Mouse (Mus musculus): ENCODE data around the gene Tiam1. TPM values are rescaled to one million over a fixed set of nuclear protein-coding genes. Genes with fewer than 3 reads are reported as not detected.

Gene Tiam1
- polyA plus RNA-seq, 1 experiment from 2014 or later = 4.2 TPM

DNA sequence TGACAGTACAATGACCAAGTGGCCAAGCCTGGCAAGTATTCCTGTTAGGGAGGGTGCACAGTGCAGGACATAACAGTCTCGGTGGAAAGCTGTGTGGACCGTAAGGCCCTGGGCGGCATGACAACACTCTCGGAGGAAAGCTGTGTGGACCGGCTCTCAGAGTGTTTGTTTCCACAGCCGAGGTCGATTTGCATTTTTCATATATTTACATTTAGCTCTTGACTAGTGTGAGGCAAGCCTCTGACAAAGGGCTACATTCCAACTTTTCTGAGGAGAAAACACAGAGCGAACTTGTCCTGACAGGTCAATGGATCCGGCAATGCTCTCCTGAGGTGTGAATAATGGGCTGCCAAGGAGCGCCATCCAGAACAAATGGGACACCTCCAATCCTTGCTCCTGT lies 209.0 kb downstream of the Tiam1 start:
- Histone ChIP-seq H3K27ac (replicated peaks) (no peak overlapping the region), H3K36me3 (replicated peaks) (no peaks in the 10 kb centered on the region), H3K27me3 (no peaks in the 10 kb centered on the region), H3K4me1 (replicated peaks) (no peaks in the 10 kb centered on the region), H3K9me3 (replicated peaks) (no peaks in the 10 kb centered on the region), H3K9ac (no peak overlapping the region), H3K4me3 (replicated peaks) (no peak overlapping the region), H3K4me2 (no peak overlapping the region)
- ATAC-seq (ENCODE audit: insufficient read depth) = no peak
- 82% methylated on average over 10 of the region's 10 CpGs for WGBS (ENCODE audit: insufficient replicate concordance)

DNA sequence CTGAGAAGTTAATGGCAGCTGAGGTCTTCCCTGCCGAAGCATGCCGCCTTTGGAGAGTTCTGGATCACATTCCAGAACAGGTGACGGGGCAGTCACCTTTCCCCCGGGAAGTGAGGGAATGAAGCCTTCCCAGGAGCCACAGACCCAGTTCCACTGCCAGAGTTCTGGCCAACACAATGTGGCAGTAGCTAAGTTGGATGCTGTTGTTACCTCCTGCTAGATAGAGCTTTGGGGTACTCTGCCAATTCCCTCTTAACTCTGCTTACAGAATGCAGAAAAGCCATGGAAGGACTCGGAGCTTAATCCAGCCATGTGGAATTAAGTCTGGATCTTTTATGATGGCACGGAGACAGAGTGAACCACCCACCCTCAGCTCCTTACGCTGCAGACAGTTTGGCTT lies 209.6 kb downstream of the Tiam1 start:
- 75% methylated on average over 7 of the region's 7 CpGs for WGBS (ENCODE audit: insufficient replicate concordance)
- H3K4me2 ChIP-seq = no peak overlapping the region
- H3K36me3 ChIP-seq (replicated peaks) = no peaks in the 10 kb centered on the region
- no peak overlapping the region for H3K9ac ChIP-seq
- no peak for ATAC-seq (ENCODE audit: insufficient read depth)
- no peak overlapping the region for H3K4me3 ChIP-seq (replicated peaks)
- H3K4me1 ChIP-seq (replicated peaks) = no peaks in the 10 kb centered on the region
- H3K27me3 ChIP-seq = no peaks in the 10 kb centered on the region
- no peak overlapping the region for H3K27ac ChIP-seq (replicated peaks)
- H3K9me3 ChIP-seq (replicated peaks) = no peaks in the 10 kb centered on the region

DNA sequence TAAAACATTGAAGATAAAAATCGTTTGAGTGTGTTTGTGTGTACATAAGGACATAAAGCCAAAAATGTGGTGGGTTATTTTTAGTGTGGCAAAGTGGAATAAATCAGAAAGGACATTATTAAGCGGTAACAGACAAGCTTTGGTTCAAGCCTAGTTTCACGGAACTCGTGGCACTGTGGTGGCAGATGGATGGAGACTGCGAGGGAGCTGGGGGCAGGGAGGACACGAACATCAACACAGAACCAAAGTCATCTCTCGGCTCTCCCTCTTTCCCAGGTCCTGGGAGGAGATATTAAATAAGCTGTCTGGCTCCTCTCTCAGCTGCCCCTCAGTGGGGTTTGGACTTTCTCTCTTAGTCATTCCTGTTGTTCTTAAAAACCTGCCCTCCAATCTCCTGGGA lies 215.0 kb downstream of the Tiam1 start:
- no peaks in the 10 kb centered on the region for H3K27me3 ChIP-seq
- no peaks in the 10 kb centered on the region for H3K9me3 ChIP-seq (replicated peaks)
- H3K4me3 ChIP-seq (replicated peaks) = no peak overlapping the region
- ATAC-seq (ENCODE audit: insufficient read depth) = no peak
- H3K4me2 ChIP-seq = no peak overlapping the region
- 61% methylated on average over 7 of the region's 7 CpGs for WGBS (ENCODE audit: insufficient replicate concordance)
- H3K4me1 ChIP-seq (replicated peaks) = no peaks in the 10 kb centered on the region
- H3K36me3 ChIP-seq (replicated peaks) = no peaks in the 10 kb centered on the region
- no peak overlapping the region for H3K9ac ChIP-seq
- no peak overlapping the region for H3K27ac ChIP-seq (replicated peaks)

DNA sequence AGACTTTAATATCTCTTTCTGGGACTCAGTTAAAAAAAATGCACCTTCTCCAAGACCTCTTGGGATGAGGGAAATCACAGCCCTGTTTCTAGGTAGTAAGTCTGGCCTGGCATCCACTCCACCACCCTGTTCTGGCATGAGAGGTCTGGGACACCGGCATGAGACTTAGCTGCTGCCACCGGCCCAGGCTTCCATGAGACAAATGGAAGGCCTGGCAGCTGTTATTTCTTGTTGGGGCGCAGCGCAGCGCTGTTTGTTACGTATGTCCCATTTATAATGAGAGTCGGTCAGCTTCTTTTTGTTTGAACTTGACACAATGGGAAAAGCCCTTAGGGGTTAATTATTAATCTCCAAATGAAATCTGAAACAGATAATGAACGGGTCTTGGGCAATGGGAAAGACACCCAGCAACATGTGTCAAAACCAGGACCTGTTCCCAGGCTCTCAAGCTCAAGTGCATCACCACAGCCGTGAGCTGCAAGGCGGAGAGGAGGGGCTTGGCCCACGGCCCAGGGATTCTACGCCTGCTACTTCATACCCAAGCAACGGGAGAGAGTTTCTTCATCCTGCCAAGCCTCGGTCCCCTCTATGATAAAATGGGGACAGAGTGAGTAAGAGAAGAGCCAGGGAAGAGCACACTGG lies 219.2 kb downstream of the Tiam1 start:
- Histone ChIP-seq H3K4me1 (replicated peaks) (no peaks in the 10 kb centered on the region), H3K27ac (replicated peaks) (no peak overlapping the region), H3K27me3 (no peaks in the 10 kb centered on the region), H3K36me3 (replicated peaks) (no peaks in the 10 kb centered on the region), H3K9me3 (replicated peaks) (no peaks in the 10 kb centered on the region), H3K4me2 (no peak overlapping the region), H3K4me3 (replicated peaks) (no peak overlapping the region), H3K9ac (no peak overlapping the region)
- no peak for ATAC-seq (ENCODE audit: insufficient read depth)
- WGBS (ENCODE audit: insufficient replicate concordance) = 60% methylated on average over 14 of the region's 14 CpGs

DNA sequence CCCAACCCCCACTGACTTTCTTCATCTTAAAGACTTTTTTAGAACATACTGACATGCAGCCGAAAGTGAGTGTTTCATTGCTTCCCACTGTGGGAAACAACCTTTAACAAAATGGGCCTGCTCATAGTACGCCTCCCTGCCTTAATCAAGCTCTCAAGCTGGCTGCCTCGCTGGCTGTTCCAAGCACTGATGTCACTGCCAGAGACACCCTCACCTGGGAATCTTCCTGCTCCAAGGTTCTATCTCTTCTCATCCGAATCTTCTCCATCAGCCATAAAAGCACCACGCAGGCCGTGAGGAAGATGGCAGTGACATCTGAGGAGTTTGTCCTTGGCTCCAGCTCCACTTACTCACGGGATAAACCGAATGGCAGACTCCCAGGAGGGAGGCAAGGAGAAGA lies 220.3 kb downstream of the Tiam1 start:
- no peak overlapping the region for H3K4me2 ChIP-seq
- H3K4me1 ChIP-seq (replicated peaks) = no peaks in the 10 kb centered on the region
- no peaks in the 10 kb centered on the region for H3K27me3 ChIP-seq
- H3K9ac ChIP-seq = no peak overlapping the region
- no peak overlapping the region for H3K27ac ChIP-seq (replicated peaks)
- H3K9me3 ChIP-seq (replicated peaks) = no peaks in the 10 kb centered on the region
- H3K36me3 ChIP-seq (replicated peaks) = no peaks in the 10 kb centered on the region
- ATAC-seq (ENCODE audit: insufficient read depth) = no peak
- no peak overlapping the region for H3K4me3 ChIP-seq (replicated peaks)
- 74% methylated on average over 8 of the region's 8 CpGs for WGBS (ENCODE audit: insufficient replicate concordance)

DNA sequence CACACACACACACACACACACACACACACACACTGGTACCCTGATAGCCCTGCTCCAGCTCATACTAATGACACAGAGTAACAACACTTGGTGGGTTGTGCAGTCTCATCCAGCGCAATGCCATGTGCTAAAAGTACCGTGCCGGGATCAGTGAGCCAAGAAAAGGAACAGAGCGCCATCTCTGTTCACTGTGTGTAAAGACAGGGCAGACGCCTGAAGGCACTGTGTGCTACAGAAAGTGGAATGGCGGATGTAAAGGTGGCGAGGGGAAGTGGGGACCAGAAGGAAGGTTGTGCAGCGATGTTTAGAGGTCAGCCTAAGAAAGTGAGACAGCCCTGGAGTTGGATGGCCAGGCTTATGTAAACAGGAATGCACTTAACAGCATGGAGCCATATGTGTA lies 221.1 kb downstream of the Tiam1 start:
- Histone ChIP-seq H3K9ac (no peak overlapping the region), H3K4me3 (replicated peaks) (no peak overlapping the region), H3K4me1 (replicated peaks) (no peaks in the 10 kb centered on the region), H3K9me3 (replicated peaks) (no peaks in the 10 kb centered on the region), H3K36me3 (replicated peaks) (no peaks in the 10 kb centered on the region), H3K4me2 (no peak overlapping the region), H3K27ac (replicated peaks) (no peak overlapping the region), H3K27me3 (no peaks in the 10 kb centered on the region)
- ATAC-seq (ENCODE audit: insufficient read depth) = no peak
- WGBS (ENCODE audit: insufficient replicate concordance) = 79% methylated on average over 8 of the region's 8 CpGs

DNA sequence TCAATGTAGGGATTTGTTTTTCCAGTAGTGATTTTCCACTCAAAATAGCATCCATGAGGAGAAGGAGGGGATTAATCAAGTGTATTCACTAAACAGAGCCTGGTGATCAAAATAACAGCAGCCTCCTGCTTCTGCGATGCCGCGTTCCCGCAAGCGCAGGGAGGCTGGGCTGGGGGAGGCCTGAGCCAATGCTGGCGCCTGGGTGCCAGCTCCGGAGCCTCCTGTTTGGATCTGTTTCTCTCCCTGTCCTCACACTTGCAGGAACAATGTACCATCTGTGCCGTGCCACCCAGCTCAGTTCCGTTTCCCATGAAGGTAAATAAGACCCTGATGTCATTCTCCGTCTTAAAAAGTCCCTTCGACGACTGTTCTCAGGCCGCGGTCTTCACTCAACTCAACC lies 222.2 kb downstream of the Tiam1 start:
- Histone ChIP-seq H3K4me3 (replicated peaks) (no peak overlapping the region), H3K4me1 (replicated peaks) (no peaks in the 10 kb centered on the region), H3K36me3 (replicated peaks) (no peaks in the 10 kb centered on the region), H3K9ac (no peak overlapping the region), H3K9me3 (replicated peaks) (no peaks in the 10 kb centered on the region), H3K27me3 (no peaks in the 10 kb centered on the region), H3K4me2 (no peak overlapping the region), H3K27ac (replicated peaks) (no peak overlapping the region)
- ATAC-seq (ENCODE audit: insufficient read depth) = no peak
- WGBS (ENCODE audit: insufficient replicate concordance) = 83% methylated on average over 14 of the region's 14 CpGs

DNA sequence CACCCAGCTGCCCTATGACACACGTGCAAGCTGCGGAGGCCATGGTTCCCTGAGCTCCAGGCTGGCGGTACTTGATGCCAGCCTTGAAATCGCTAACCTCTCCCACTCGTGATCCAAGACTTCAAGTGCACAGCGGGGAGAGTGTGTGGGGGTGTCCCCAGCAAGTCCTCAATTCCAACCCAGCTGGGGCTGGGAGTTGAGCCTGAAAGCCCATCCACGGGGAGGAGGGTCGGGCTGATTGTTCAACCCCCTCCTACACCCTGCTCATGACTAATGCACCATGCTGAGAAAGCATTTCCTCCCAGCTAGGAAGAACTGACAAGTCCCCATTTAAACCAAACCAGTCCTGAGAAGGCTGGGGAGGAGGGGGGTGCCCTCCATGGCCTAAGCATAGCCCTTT lies 223.2 kb downstream of the Tiam1 start:
- H3K27me3 ChIP-seq = no peaks in the 10 kb centered on the region
- ATAC-seq (ENCODE audit: insufficient read depth) = no peak
- no peak overlapping the region for H3K4me2 ChIP-seq
- no peaks in the 10 kb centered on the region for H3K4me1 ChIP-seq (replicated peaks)
- H3K4me3 ChIP-seq (replicated peaks) = no peak overlapping the region
- H3K36me3 ChIP-seq (replicated peaks) = no peaks in the 10 kb centered on the region
- WGBS (ENCODE audit: insufficient replicate concordance) = 72% methylated on average over 8 of the region's 8 CpGs
- no peak overlapping the region for H3K9ac ChIP-seq
- no peaks in the 10 kb centered on the region for H3K9me3 ChIP-seq (replicated peaks)
- H3K27ac ChIP-seq (replicated peaks) = no peak overlapping the region

DNA sequence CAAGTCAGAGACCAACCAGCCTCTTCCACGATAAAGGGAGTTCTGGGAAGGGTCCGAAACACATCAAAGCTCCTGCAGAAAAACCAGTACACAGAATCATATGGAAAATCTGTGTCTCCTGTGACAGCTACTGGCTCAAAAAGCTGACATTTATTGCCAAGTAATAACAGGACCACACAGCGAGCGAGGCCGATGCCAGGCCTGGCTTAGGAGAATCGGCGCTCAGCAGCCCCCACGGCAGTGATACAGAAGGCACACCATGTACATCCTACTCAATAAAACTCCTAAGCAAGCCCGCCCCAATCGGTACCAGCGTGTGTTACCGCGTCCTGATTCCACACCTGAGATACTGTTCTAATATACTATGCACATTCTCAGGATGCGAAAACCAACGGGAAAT lies 226.2 kb downstream of the Tiam1 start:
- ATAC-seq (ENCODE audit: insufficient read depth) = no peak
- H3K4me2 ChIP-seq = no peak overlapping the region
- H3K27me3 ChIP-seq = no peaks in the 10 kb centered on the region
- no peak overlapping the region for H3K9ac ChIP-seq
- no peaks in the 10 kb centered on the region for H3K9me3 ChIP-seq (replicated peaks)
- 86% methylated on average over 15 of the region's 15 CpGs for WGBS (ENCODE audit: insufficient replicate concordance)
- no peaks in the 10 kb centered on the region for H3K4me1 ChIP-seq (replicated peaks)
- H3K4me3 ChIP-seq (replicated peaks) = no peak overlapping the region
- H3K27ac ChIP-seq (replicated peaks) = no peak overlapping the region
- H3K36me3 ChIP-seq (replicated peaks) = no peaks in the 10 kb centered on the region

DNA sequence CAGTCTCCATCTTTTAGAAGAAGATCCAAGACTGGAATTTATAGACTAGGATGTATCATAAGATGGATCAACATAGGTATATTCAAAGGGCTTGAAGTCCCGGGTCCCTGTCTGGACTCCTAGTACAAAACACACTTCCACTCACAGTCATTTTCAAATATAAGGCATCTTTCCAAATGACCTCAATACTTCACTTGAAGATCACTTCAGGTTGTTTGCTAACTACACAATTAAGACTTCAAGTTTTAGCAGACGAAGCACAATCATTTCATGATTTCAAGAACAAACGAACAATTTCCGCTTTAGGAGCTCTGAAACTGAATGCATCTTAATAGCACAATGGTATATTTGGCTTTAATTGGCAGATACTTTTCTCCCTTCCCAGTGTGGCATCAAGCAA lies 228.6 kb downstream of the Tiam1 start:
- no peak for ATAC-seq (ENCODE audit: insufficient read depth)

DNA sequence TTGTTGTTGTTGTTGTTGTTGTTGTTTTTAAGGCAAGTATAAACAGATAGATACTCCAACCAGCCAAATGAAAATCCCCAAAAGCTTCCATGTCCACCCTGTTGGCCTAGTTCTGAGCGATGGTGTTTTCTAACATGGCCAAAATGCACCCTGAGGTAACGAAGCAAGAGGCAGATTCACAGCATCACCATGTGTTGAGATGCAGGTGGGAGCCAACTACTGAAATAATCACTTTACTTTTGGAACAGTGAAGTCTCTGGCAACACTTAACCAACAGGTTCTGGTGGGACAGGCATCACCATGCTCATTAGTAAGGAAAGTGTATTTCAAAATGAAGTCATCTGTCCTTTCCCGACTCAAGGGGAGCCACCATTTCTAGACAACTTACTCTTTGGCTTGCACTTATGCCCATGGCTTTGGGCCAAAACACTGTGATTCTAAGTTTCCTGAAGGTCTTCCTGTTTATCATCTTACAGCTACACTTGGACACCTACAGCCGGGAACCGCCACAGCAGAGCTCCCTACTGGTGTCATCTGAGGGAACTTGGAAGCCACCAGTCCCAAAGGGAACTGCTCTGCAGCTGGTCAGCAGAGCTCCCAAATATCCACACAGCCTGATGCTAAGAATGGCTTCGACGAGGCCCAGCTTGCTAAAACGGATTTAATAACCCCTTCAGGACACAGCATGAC lies 230.7 kb downstream of the Tiam1 start:
- ATAC-seq (ENCODE audit: insufficient read depth) = no peak
- no peaks in the 10 kb centered on the region for H3K27me3 ChIP-seq
- H3K4me2 ChIP-seq = no peak overlapping the region
- no peaks in the 10 kb centered on the region for H3K36me3 ChIP-seq (replicated peaks)
- no peaks in the 10 kb centered on the region for H3K9me3 ChIP-seq (replicated peaks)
- 64% methylated on average over 8 of the region's 8 CpGs for WGBS (ENCODE audit: insufficient replicate concordance)
- H3K9ac ChIP-seq = no peak overlapping the region
- no peak overlapping the region for H3K4me3 ChIP-seq (replicated peaks)
- no peaks in the 10 kb centered on the region for H3K4me1 ChIP-seq (replicated peaks)
- H3K27ac ChIP-seq (replicated peaks) = no peak overlapping the region

More for the DNA sequence above, 228.6 kb downstream of the Tiam1 start:
- Histone ChIP-seq H3K9me3 (replicated peaks) (no peaks in the 10 kb centered on the region), H3K36me3 (replicated peaks) (no peaks in the 10 kb centered on the region), H3K9ac (no peak overlapping the region), H3K4me2 (no peak overlapping the region), H3K27ac (replicated peaks) (no peak overlapping the region), H3K27me3 (no peaks in the 10 kb centered on the region), H3K4me1 (replicated peaks) (no peaks in the 10 kb centered on the region), H3K4me3 (replicated peaks) (no peak overlapping the region)
- 87% methylated on average over 4 of the region's 4 CpGs for WGBS (ENCODE audit: insufficient replicate concordance)
